Mouse (Mus musculus) liver, adult 2 months (tissue): ENCODE measurements around the gene Lpar3. TPM values are rescaled to one million over a fixed set of nuclear protein-coding genes. Genes with fewer than 3 reads are reported as not detected.
A peak's percentile ranks its signal among the peaks of the same experiment; 100 is the strongest.

Source experiments
- DNase-seq: peaks from one replicate; pipeline ENCODE4 v3.0.0-alpha.2; 2011; ENCODE audit warnings: low read depth, low spot score; ENCODE audit errors: extremely low read depth
- H3K27ac ChIP-seq: fragments of 200-500 bp; replicated peaks from 2 replicates; pipeline ENCODE4 v1.5.1; 2012; ENCODE audit warnings: low read depth, mild to moderate bottlenecking, control low read depth, inconsistent platforms, low read length; ENCODE audit not compliant: insufficient read depth
- H3K27me3 ChIP-seq: fragments of 200-500 bp; 2 replicates; pipeline ENCODE4 v1.6.1; 2012; ENCODE audit warnings: mild to moderate bottlenecking, moderate library complexity, low read length, inconsistent platforms; ENCODE audit not compliant: control insufficient read depth, insufficient read depth
- H3K36me3 ChIP-seq: fragments of 200-500 bp; 2 replicates; pipeline ENCODE4 v1.6.1; 2012; ENCODE audit warnings: low read length, inconsistent platforms; ENCODE audit not compliant: control insufficient read depth, insufficient read depth
- H3K4me1 ChIP-seq: fragments of 200-500 bp; 2 replicates; pipeline ENCODE4 v1.6.1; 2011; ENCODE audit warnings: low read length; ENCODE audit not compliant: control insufficient read depth, insufficient read depth
- H3K4me3 ChIP-seq: fragments of 200-500 bp; 2 replicates; pipeline ENCODE4 v1.5.1; 2011; ENCODE audit warnings: low read depth, mild to moderate bottlenecking, control low read depth, low read length, moderate library complexity; ENCODE audit not compliant: insufficient read depth
- H3K79me2 ChIP-seq: fragments of 200-500 bp; 2 replicates; pipeline ENCODE4 v1.6.1; 2012; ENCODE audit warnings: inconsistent platforms, mild to moderate bottlenecking, low read length, moderate library complexity; ENCODE audit not compliant: control insufficient read depth, insufficient read depth
- H3K9ac ChIP-seq: fragments of 200-500 bp; 2 replicates; pipeline ENCODE4 v1.6.1; 2012; ENCODE audit warnings: low read depth, mild to moderate bottlenecking, control low read depth, inconsistent platforms, low read length
- CTCF ChIP-seq: fragments of 200-500 bp; IDR thresholded peaks from 2 replicates; pipeline ENCODE4 v1.5.1; 2011; ENCODE audit warnings: low read depth, low read length, control low read depth
- POLR2A ChIP-seq: fragments of 200-500 bp; IDR thresholded peaks from 2 replicates; pipeline ENCODE4 v1.6.1; 2011; ENCODE audit warnings: low read length, control low read depth; ENCODE audit not compliant: insufficient read depth; ENCODE audit errors: extremely low read depth
- whole genome bisulfite sequencing: fragments of 180-500 bp; shearing (Covaris S2); methylation state at CpG from one replicate; pipeline ENCODE4 v1.1.7; 2018; 5-methylcytosine and 5-hydroxymethylcytosine counted together
- polyA plus RNA-seq: library from polyadenylated mRNA; depleted of rRNA; stranded (reverse); fragments of >200 nt; gene quantifications from 2 replicates; pipeline ENCODE4 v1.2.3, GENCODE M21; 2012
- total RNA-seq: library from RNA; depleted of rRNA; stranded (reverse); fragments of >200 nt; gene quantifications from 2 replicates; pipeline ENCODE4 v1.2.3, GENCODE M21; 2014

Gene Lpar3
- total and polyA plus RNA-seq, 2 experiments, result 0.05 to 0.09 TPM

DNA sequence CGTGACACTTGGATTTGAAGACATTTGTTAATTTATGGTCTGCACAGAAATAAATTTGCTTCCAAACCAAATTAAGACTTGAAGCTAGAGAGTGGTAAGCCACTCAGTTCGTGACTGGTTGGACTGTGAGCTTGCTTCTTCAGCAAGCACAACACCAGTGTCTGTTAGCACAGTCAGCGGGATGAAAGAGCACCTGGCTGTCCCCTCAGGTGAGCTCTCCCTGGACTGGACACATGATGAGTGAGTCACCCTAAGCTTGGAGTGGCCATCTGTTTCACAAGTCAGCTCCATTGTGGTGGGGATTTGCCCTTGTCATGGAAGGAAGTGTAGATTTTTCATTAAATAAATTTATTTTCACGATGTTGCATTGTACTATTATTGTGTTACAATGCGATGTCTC is 25.6 kb upstream of the Lpar3 start:
- DNase-seq, result no peak
- no peaks in the 10 kb centered on the region for H3K27me3 ChIP-seq
- TF ChIP-seq POLR2A, result no peak
- no peak for TF ChIP-seq CTCF
- H3K79me2 ChIP-seq, result no peaks in the 10 kb centered on the region
- no peak overlapping the region for H3K27ac ChIP-seq
- no peaks in the 10 kb centered on the region for H3K36me3 ChIP-seq
- H3K4me3 ChIP-seq, result no peak overlapping the region
- no peak overlapping the region for H3K9ac ChIP-seq
- WGBS, result 87% methylated on average over 5 of the region's 5 CpGs
- H3K4me1 ChIP-seq, result peaks cover 7% of the 10 kb centered on the region; the same call in 1 of the 2 replicates

DNA sequence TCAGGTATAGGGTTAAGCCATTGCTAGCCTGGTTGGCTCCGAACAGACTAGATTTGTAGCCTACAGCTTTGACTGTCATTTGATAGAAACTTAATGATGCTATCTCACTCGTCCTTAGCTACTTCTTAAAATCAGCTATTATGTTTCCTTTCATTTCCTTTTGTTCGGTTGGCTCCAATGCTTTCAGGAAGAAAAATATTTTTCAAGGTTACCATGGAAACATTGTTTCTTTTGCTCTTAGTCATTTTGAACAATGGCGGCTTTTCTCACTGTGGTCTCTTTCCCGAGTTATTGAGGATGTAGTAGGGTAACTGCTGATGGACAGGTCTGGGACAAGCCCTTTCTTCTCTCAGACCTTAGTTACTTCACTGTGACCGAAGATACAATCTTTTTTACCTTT is 24.5 kb upstream of the Lpar3 start:
- no peaks in the 10 kb centered on the region for H3K27me3 ChIP-seq
- DNase-seq, result no peak
- no peak overlapping the region for H3K4me3 ChIP-seq
- peaks cover 7% of the 10 kb centered on the region; the same call in 1 of the 2 replicates for H3K4me1 ChIP-seq
- no peak overlapping the region for H3K27ac ChIP-seq
- TF ChIP-seq POLR2A, result no peak
- TF ChIP-seq CTCF, result no peak
- H3K36me3 ChIP-seq, result no peaks in the 10 kb centered on the region
- no peaks in the 10 kb centered on the region for H3K79me2 ChIP-seq
- H3K9ac ChIP-seq, result no peak overlapping the region
- WGBS, result 69% methylated on average over 6 of the region's 6 CpGs

DNA sequence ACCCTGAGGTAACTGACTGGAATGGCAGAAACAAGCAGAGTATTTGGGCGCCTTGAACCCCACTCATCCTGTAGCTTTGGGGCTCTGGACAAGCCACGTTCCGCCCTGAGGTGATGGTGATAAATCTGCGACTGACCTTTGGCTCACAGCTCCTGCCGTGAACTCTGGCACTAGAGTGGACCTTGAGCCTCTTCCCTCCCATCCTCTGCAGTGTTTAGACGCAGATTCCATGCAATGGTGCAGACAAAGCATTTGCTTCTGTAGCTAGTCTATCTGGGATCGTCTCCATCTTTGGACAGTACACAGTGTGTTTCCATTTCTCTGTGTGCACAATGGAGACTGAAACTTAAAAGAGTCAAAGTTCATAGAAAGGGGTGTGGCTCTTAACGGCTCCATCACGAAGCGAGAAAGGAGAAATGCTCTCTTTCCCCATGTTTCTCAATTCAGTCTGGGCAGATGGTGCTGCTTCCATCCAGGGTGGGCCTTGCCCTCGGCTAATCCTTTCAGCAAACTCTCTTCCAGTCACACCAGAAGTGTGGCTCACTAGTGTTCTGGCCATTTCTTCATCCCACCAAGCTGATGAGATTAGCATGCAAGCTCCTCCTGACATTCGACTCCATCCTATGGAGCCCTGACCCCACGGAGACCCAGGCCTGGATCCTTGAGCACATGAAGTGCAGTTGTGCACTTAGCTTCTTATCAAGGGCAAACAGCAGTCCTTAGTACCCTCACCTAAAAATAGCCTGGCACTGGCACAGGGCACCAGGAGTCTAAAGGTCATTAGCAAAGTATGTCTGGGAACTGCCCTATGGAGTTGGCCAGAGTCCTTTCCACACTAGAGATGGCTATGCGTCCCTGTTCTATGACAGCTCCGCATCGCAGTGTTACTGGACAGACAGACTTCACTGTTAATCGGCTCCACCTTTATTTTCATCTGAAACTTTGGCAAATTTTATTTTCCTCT is 23.7 kb upstream of the Lpar3 start:
- WGBS, result 42% methylated on average over 17 of the region's 17 CpGs
- Histone ChIP-seq H3K9ac (no peak overlapping the region), H3K27ac (no peak overlapping the region), H3K4me1 (peaks cover 7% of the 10 kb centered on the region; the same call in 1 of the 2 replicates), H3K27me3 (no peaks in the 10 kb centered on the region), H3K36me3 (no peaks in the 10 kb centered on the region), H3K4me3 (no peak overlapping the region), H3K79me2 (no peaks in the 10 kb centered on the region)
- TF ChIP-seq CTCF, result no peak
- no peak for TF ChIP-seq POLR2A
- peak; percentile 46 for DNase-seq

DNA sequence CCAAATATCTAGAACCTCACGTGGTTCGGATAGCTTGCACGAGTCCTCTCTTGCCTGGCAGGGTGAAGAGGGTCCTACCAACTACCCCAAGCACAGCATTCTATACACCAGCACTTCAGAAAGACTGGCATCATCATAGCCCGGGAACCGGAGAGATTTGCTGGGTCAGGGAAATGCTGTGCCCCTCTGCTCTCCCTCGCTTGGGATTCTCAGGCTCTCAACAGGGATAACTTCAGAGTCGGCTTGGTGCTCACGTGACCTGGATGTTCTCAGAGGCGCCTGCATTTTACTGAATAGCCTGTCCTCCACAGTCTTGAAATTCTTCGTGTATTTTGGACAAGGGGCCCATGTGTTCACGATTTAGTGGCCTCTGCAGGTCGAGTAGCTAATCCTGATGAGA is 23.0 kb upstream of the Lpar3 start:
- Histone ChIP-seq H3K9ac (no peak overlapping the region), H3K27me3 (no peaks in the 10 kb centered on the region), H3K79me2 (no peaks in the 10 kb centered on the region), H3K4me1 (peaks cover 7% of the 10 kb centered on the region; the same call in 1 of the 2 replicates), H3K36me3 (no peaks in the 10 kb centered on the region), H3K4me3 (no peak overlapping the region), H3K27ac (no peak overlapping the region)
- TF ChIP-seq POLR2A, result no peak
- TF ChIP-seq CTCF, result no peak
- WGBS, result 88% methylated on average over 12 of the region's 12 CpGs
- no peak for DNase-seq

DNA sequence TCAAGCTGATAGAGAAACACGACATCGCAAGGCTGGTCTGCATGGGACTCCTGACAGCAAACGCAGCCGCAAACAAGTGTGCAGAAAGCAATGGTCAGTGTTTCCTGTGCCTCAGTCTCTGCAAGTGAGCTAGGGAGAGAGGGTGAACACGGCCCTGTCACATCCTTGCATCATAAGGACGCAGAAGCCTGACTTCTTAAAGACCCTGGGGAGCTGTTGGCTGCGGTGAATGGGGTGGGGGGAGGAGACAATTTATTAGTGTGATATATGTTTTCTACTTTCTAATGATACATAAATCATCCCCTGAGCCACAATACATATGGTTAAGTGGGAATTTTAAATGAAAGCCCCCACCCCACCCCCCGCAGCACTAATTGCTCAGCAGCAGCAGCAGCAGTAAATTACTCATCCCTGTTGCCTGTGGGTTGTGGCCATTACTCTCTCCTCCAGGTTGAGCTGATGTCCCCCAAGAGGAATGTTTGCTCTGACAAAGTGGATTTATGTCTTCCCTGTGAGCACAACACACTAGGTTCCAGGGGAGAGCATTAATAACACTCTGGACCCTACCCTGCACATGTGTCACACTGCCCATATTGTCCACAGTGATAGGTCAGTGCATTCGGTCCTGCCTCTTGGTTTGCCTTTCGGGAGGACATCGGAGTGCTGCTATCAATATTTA is 21.8 kb upstream of the Lpar3 start:
- H3K79me2 ChIP-seq, result no peaks in the 10 kb centered on the region
- no peak for TF ChIP-seq POLR2A
- no peak for TF ChIP-seq CTCF
- 73% methylated on average over 11 of the region's 11 CpGs for WGBS
- H3K27me3 ChIP-seq, result no peaks in the 10 kb centered on the region
- no peak overlapping the region for H3K4me3 ChIP-seq
- DNase-seq, result no peak
- no peak overlapping the region for H3K27ac ChIP-seq
- H3K36me3 ChIP-seq, result no peaks in the 10 kb centered on the region
- H3K9ac ChIP-seq, result no peak overlapping the region
- H3K4me1 ChIP-seq, result peaks cover 7% of the 10 kb centered on the region; the same call in 1 of the 2 replicates
